Mouse (Mus musculus) spleen, adult 2 months (tissue): ENCODE measurements around the gene Cttnbp2.

Source experiments
- CTCF ChIP-seq: fragments of 200-500 bp; IDR thresholded peaks from 2 replicates; pipeline ENCODE4 v1.5.1; 2011; ENCODE audit warnings: mild to moderate bottlenecking, inconsistent platforms; ENCODE audit not compliant: insufficient read depth, insufficient read length, insufficient replicate concordance; ENCODE audit errors: extremely low read depth
- POLR2A ChIP-seq: fragments of 200-500 bp; IDR thresholded peaks from 2 replicates; pipeline ENCODE4 v1.6.1; 2011; ENCODE audit warnings: low read depth, low read length, inconsistent platforms

DNA sequence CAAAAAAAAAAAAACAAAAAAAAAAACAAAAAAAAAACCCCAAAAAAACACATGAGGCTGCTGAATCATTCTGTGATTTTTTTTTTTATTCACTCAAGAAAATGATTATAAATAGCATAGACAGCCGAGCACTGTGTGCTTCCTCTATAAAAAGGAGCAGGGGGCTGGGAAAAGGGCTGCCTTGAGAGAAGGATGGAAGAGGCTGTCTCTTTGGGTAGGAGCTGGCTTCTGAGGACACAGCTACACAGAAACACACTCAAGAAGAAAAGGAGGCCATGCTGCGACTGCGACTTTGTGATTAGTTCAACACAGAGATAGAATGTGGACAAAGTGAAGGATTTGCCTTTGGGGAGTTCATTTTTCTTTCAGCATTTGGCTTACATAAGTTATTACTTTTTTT, 90.3 kb downstream of the Cttnbp2 start:
- no peak for TF ChIP-seq CTCF
- no peak for TF ChIP-seq POLR2A
